Mouse (Mus musculus): Measurements from ENCODE around the gene Gns.

- TF ChIP-seq EP300 (IDR thresholded peaks at IDR 0.05; ENCODE audit: low read depth): no peak
- TF ChIP-seq CTCF (IDR thresholded peaks at IDR 0.05; ENCODE audit: low read depth): no peak
Measured at GRCm38 (mm10) chr10:121438109-121438508, 73.2 kb downstream of the Gns start.

Data from liver, embryonic 14.5 days (tissue).